Mouse (Mus musculus): ENCODE measurements at regions not wholly inside any gene's neighbourhood (a gene's known extent, or its start where the extent isn't known, plus 50 kb on each side); places are given as distances from the start of the nearest gene placed in this dataset.

GRCm38 (mm10) chr5:133676791-133677450 lies 422.6 kb upstream of the Castor2 start:
- peak; percentile 28 for DNase-seq

DNA sequence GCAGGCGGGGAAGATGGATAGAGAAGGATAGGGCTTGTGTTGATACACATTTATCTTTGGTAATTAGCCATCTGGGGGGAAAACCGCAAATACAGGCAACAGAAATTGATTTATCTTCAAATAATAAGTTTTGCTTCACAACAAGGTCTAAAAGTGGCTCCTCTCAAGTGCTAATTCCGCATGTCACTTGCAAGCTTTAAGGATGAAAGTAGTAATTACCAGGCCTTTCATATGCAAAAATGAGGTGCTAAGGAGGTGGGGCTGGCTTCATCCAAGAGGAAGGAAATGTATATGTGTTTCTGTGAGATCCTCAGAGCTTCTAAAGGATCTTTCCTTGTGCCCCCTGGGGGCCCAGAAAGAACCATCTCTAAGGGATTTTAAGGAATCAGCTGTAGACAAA lies 423.9 kb upstream of the Castor2 start:
- no peak for DNase-seq

DNA sequence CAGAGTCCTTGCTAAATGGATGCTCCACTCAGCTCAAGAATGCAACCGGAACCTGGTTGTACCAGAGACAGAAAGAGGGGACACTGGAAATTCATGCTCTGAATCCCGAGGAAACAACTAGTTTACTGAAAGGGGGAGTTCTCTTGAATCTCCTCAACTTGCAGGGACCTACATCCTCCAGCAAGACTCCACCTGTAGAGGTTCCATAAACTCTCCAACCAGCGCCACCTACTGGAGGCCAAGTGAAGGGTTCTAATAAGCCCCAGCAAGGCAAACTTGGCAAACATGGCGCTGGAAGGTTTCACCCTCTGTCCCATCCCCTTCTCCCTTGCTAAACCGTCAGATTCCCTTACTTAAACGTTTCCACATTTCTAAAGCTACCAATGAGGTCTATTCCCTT lies 433.0 kb upstream of the Castor2 start:
- DNase-seq, result peak; percentile 60

- no peak for DNase-seq
Measured at GRCm38 (mm10) chr5:133662474-133663256, 436.8 kb upstream of the Castor2 start.

DNA sequence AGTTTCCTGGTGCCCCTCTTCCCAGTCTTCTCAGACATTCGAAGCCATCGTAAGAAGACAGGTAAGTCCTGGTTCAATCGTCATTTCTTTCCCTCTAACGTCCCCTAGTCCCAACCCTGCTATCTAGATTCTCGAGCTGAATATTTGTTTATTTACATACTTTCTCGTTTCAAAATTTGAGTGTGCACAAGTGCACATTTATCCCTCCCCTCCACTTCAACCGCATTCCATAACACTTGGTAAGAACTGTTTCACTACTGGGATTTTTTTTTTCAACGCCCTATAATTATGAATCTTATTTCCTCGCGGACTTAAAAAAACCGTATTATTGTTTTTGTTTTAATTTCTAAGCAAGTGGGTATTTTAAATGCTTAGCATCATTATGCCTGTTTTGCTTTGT lies 439.2 kb upstream of the Castor2 start:
- no peak for DNase-seq

DNA sequence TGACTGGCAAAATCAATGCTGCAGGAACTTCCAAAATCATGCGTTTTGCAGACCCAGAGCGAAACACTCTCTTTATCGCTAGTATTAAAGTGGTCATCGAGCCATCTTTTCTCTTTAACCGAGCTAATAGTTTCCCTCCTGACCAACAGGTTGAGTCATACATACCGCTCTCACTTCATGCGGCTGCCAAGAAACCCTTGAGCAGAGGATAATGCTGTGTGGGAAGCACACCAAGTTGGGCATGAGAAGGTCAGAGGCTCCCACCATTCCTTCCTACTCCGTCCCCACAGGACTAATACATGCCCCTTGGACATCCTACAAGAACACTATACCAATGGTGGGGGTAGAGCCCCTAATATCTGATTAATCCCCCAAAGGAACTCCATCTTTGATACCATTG lies 442.7 kb upstream of the Castor2 start:
- DNase-seq, result no peak

DNA sequence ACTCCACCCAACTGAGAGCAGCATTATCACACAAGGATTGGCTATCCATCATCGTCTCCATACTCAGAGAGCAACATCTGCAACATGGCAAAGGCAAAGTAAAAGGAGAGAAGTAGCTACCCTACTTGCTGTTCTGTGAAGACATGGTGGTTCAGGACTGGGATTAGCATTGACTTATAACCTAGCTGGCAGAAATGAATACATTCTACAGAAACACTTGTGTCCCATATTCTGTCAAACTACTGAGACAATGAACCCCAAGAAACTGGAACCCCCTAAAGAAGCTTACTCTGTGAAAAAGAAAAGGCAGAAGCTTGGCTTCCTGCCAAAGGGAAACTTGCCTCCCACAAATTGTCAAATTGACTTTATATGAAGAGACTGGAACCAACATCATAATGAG lies 446.1 kb upstream of the Castor2 start:
- DNase-seq, result no peak

- no peak for DNase-seq
Measured at GRCm38 (mm10) chr5:133650246-133650645, 449.3 kb upstream of the Castor2 start.

DNA sequence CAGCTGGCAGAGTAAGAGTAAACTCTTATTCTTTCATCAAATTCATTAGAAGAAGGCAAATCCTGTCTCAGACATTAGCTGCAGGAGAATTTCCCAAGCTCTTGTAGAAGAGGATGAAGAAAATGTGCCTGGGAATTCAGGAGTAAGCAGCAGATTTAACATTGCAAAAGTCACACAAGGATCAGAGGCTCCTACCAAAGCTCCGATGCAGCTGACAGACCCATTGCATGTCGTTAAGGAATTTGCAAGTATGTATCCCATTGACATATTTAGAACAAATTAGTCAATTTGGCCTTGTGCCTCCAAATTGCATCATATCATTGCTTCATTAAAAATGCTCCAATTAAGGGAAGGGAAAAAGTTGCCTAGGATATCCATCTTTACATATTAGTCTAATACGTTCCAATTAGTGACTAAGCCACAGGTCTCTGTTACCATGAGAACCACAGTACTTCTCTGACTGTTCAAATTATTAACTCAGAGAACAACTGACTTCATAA lies 453.8 kb upstream of the Castor2 start:
- no peak for DNase-seq

GRCm38 (mm10) chr5:133643326-133643725 lies 456.2 kb upstream of the Castor2 start:
- DNase-seq, result no peak

DNA sequence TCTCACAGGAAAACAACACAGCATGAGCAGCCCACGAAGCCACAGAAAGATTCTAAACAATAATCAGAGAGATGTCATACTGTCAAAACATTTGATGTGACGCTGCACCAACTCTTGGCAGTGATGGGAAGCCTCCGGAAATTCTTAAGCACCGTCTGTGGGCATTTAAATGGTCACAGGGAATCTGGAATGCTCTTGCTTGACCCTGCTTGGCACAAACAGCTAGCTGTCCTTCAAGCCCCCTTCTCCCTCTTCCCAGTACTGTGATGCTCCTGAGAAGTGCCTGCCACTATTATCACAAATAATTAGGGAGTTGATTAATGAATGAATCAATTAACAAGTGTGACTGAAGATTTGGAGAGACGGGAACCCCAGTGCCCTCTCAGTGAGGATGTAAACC lies 465.0 kb upstream of the Castor2 start:
- DNase-seq, result no peak

GRCm38 (mm10) chr5:133631812-133632211 lies 467.7 kb upstream of the Castor2 start:
- no peak for DNase-seq

DNA sequence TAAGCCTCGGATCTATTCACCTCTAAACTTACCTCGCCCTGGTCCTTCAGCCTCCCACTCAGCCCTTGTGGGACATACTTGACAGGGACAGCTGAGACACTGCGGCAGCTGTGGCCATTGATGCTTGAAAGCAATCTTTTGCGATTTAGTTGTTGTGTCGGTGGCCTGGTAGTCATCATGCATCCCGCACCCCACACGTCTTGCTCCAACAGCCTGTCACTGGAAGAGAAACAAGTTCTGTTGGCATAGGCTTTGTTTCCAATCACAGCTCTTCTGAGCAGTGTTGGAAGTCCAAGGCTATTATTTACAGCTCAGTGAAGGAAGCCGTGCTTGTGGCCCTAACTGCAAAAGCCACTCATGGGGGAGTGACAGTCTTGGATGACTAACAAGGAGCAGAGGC lies 480.2 kb upstream of the Castor2 start:
- DNase-seq, result peak; percentile 6

DNA sequence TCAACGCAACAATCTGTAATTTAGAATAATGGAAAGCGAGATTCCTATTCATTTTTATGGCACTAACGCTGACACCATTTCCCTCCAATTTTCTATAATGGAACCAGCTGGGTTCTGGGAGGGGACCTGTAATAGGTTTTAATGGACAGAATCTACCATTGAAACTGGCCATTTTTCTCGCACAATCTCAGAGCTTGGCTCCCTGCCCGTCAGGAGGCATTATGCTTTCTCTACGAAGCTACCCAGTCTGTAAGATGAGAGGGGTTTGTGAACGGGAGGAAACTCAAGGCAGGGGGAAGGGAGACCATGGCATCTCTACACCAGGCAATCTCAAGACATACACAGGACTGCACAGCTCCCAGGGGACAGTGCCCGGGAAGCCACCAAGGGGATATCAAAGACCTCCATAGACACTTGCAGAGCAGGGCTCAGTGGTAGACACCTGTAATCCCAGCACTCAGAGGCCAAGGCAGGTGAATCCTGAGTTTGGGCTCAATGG lies 498.2 kb upstream of the Castor2 start:
- no peak for DNase-seq

- DNase-seq, result peak; percentile 9
Measured at GRCm38 (mm10) chr5:133600630-133601029, 498.9 kb upstream of the Castor2 start.

- DNase-seq, result no peak
Measured at GRCm38 (mm10) chr5:133598105-133598504, 501.4 kb upstream of the Castor2 start.

- DNase-seq, result no peak
Measured at GRCm38 (mm10) chr5:133586492-133586891, 513.0 kb upstream of the Castor2 start.

- peak; percentile 68 for DNase-seq
Measured at GRCm38 (mm10) chr5:133585181-133585580, 514.3 kb upstream of the Castor2 start.

DNA sequence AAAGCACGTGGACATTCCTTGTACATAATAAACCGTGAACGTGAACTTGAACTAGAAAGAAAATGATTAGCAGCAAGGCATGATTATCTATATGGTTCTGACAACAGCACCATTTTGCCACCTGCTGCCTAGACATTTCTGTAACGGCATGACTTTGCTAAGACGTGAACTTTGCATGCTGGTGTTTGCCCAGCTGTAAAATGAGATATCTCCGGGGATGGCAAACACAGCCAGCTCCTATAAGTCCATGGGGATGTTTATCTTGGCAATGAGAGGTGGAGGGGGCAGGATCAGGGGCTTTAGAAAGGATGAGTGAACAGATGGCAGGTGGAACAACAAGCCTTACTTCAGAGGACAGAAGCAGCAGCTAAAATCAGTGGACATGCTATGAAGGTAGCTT lies 522.9 kb upstream of the Castor2 start:
- DNase-seq, result no peak

DNA sequence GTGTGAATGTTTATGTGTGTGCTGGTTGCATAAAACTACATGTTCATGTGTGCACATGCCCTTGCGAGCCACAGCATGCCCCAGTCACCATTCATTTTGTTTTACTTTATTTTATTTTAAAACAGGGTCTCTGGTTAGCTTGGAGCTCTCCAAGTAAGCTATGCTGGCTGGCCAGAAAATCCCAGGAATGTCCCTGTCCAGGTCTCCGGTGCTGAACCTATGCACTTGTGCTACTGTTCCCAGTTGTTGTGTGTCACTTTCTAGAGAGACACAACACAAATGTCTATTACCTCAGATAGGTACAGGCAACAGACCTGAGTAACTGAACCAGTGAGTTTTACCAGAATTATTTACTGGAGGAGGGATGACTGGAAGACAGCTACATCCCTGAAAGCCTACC lies 530.4 kb upstream of the Castor2 start:
- DNase-seq, result no peak

- DNase-seq, result no peak
Measured at GRCm38 (mm10) chr5:133566506-133566905, 533.0 kb upstream of the Castor2 start.

DNA sequence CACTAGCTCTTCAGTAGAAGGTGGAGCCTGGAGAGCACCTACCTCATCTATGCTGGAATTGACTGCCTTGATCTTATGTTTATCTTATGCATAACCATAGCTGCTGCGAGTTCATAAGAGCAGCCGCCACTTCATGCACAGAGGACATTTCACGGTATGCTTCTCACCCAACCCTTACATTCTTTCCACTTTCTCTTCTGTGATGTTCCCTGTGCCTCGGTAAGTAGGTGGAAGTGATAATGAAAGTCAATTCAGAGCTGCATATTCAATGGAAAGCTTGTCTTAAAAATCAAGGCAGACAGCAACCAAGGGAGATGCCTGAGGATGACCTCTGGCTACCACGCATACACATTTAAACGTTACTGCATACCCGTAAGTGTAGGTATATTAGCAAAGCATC lies 548.9 kb upstream of the Castor2 start:
- no peak for DNase-seq

- DNase-seq, result no peak
Measured at GRCm38 (mm10) chr5:133542217-133542616, 557.3 kb upstream of the Castor2 start.

DNA sequence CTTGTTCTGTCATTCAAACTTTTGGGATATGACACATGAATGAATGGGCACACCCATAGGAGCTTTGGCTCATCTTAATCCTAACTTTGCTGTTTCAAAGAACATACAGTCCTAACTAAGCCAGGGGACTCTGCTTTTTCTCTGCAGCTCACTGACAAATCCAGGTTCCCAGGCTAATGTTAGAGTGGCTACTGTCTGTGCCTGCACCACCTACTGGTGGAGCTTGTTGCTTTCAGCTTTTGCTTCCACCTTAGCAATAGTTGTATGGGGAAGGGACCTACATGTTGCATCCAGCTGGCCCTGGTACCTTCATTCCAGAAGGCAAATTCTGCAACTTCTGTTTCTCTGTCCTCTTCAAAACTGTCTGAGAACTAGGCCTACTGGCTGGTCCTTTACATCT lies 566.8 kb upstream of the Castor2 start:
- peak; percentile 15 for DNase-seq
